Mouse (Mus musculus) hindbrain, embryonic 10.5 days (tissue): ENCODE results near the gene Mgrn1. TPM values are rescaled to one million over a fixed set of nuclear protein-coding genes. Genes with fewer than 3 reads are reported as not detected.
A peak's percentile ranks its signal among the peaks of the same experiment; 100 is the strongest.

ENCODE experiments used
- DNase-seq: peaks from one replicate; pipeline ENCODE4 v3.0.0-alpha.2; 2017; ENCODE audit warnings: low spot score
- H3K27ac ChIP-seq: fragments of 300-500 bp; sonication (generic); 2 replicates; pipeline ENCODE4 v1.5.1; 2016; ENCODE audit warnings: mild to moderate bottlenecking, moderate library complexity
- H3K27me3 ChIP-seq: fragments of 300-500 bp; sonication (generic); 2 replicates; pipeline ENCODE4 v1.6.1; 2016; ENCODE audit warnings: mild to moderate bottlenecking; ENCODE audit not compliant: poor library complexity, insufficient read depth, severe bottlenecking
- H3K36me3 ChIP-seq: fragments of 300-500 bp; sonication (generic); 2 replicates; pipeline ENCODE4 v1.6.1; 2016; ENCODE audit warnings: mild to moderate bottlenecking, moderate library complexity
- H3K4me1 ChIP-seq: fragments of 300-500 bp; sonication (generic); replicated peaks from 2 replicates; pipeline ENCODE4 v1.6.1; 2016; ENCODE audit warnings: mild to moderate bottlenecking
- H3K4me3 ChIP-seq: fragments of 300-500 bp; sonication (generic); 2 replicates; pipeline ENCODE4 v1.5.1; 2016; ENCODE audit warnings: mild to moderate bottlenecking, moderate library complexity
- H3K9me3 ChIP-seq: fragments of 300-500 bp; sonication (generic); 2 replicates; pipeline ENCODE4 v1.6.1; 2016; ENCODE audit warnings: mild to moderate bottlenecking, moderate library complexity
- WGBS: fragments of 180-500 bp; shearing (Covaris S2); methylation state at CpG from one replicate; pipeline ENCODE4 v1.1.7; 2016; 5-methylcytosine and 5-hydroxymethylcytosine counted together
- polyA plus RNA-seq: library from polyadenylated mRNA; unstranded; fragments of >200 nt; fragmentation: Nextera tagmentation; extraction: Ambion mirVana; gene quantifications from 2 replicates; pipeline ENCODE4 v1.2.1, GENCODE M21; 2016

The Mgrn1 gene
- polyA plus RNA-seq, 1 experiment from 2014 or later, result 80.8 TPM

- peak overlapping the region; percentile 91 for H3K4me3 ChIP-seq
- H3K36me3 ChIP-seq, result peaks cover 80% of the 10 kb centered on the region
Measured at GRCm38 (mm10) chr16:4940311-4940850, 54.3 kb downstream of the Mgrn1 start.

GRCm38 (mm10) chr16:4941016-4941415 is 55.0 kb downstream of the Mgrn1 start:
- Histone ChIP-seq H3K4me1 (peaks cover 22% of the 10 kb centered on the region), H3K27ac (no peak overlapping the region), H3K4me3 (no peak overlapping the region), H3K27me3 (no peaks in the 10 kb centered on the region), H3K36me3 (peaks cover 79% of the 10 kb centered on the region), H3K9me3 (no peaks in the 10 kb centered on the region)
- DNase-seq, result no peak

More at GRCm38 (mm10) chr16:4940311-4940850, 54.3 kb downstream of the Mgrn1 start:
- 89% methylated on average over 10 of the region's 10 CpGs for WGBS
- Histone ChIP-seq H3K27ac (no peak overlapping the region), H3K9me3 (no peaks in the 10 kb centered on the region), H3K27me3 (no peaks in the 10 kb centered on the region), H3K4me1 (peaks cover 22% of the 10 kb centered on the region)
- no peak for DNase-seq

DNA sequence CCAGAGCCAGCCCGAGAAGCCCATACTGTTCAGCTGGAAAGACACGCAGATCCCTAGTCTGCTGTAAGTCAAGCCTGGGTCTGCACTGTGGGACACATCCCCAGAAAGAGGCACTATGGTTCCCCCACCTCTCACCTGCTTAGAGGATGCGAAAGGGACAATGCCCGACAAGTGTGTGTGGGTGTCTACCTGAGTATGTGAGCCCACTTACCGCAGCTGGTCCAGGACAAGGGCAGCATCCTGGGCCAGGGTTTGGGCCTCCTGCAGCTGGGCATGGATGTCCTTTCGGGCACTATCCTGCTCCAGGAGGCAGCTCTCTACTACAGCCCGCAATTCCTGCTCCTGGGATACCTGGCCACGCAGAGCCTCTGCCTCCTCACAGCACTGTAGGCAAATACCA is 56.8 kb downstream of the Mgrn1 start:
- no peak overlapping the region for H3K4me3 ChIP-seq
- peaks cover 22% of the 10 kb centered on the region for H3K4me1 ChIP-seq
- no peaks in the 10 kb centered on the region for H3K9me3 ChIP-seq
- H3K27ac ChIP-seq, result no peak overlapping the region
- 91% methylated on average over 8 of the region's 8 CpGs for WGBS
- H3K27me3 ChIP-seq, result no peaks in the 10 kb centered on the region
- H3K36me3 ChIP-seq, result peaks cover 79% of the 10 kb centered on the region
- DNase-seq, result no peak

DNA sequence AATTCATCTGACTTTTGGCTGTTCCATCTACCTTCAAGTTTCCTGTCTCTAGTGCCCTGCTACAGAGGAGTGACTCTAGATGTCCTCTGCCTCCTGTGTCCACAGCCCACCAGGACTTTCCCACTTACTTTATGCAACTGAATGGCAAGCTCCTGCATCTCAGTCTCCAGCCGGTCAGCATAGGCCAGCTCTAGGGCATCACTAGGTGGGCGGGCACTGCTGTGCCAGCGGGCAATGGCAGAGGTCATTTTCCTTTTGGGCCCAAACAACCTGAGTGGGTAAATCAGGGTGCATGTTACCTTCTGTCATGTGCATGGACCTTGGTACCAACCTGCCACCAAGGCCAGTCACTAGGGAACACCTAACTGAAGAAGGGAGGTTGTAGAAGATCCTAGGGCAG is 57.4 kb downstream of the Mgrn1 start:
- Histone ChIP-seq H3K36me3 (peaks cover 85% of the 10 kb centered on the region), H3K4me1 (peaks cover 19% of the 10 kb centered on the region), H3K27me3 (no peaks in the 10 kb centered on the region), H3K27ac (no peak overlapping the region), H3K4me3 (no peak overlapping the region), H3K9me3 (no peaks in the 10 kb centered on the region)
- WGBS, result 96% methylated on average over 3 of the region's 3 CpGs
- DNase-seq, result no peak

DNA sequence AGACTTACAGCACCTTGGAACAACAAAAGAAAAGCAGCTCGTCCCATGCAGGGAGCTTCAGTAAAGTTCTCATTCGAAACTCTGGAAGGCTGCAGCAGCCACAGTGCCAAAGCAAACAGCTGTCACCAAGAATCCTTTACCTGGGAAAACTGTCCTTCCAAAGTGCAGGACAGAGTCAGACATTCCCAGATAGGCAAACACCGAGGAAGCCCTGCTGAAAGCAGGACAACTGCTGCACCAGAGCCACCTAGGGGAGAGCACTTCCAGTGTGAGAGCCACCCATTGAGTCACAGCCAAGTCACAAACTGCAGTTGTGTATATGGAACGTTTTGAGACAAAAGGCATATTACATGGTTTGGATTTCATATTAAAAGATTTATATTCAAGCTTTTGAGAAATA is 59.4 kb downstream of the Mgrn1 start:
- Histone ChIP-seq H3K27me3 (no peaks in the 10 kb centered on the region), H3K4me3 (no peak overlapping the region), H3K9me3 (no peaks in the 10 kb centered on the region), H3K36me3 (peaks cover 91% of the 10 kb centered on the region), H3K4me1 (peaks cover 3% of the 10 kb centered on the region), H3K27ac (no peak overlapping the region)
- WGBS, result 81% methylated on average over 4 of the region's 4 CpGs
- no peak for DNase-seq

DNA sequence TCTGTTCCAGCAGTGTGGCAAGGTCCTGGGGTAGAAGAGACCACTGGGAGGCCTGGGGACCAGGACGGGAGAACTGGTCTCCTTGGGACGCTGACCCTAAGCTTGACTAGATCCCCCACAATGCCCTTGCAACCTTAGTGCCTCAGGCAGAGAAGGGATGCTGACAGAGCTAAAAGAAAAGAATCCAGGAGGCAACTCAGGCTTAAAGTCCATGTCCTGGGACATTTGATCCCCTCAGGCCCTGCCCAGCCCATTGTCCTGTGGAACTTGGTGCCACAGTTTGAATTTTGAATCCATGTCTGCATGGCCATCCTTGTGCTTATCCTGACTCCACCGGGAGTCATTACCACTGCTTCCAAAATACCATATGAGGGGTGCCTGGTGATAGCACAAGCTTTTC is 60.1 kb downstream of the Mgrn1 start:
- Histone ChIP-seq H3K36me3 (peaks cover 91% of the 10 kb centered on the region), H3K4me3 (no peak overlapping the region), H3K9me3 (no peaks in the 10 kb centered on the region), H3K4me1 (no peaks in the 10 kb centered on the region), H3K27ac (no peak overlapping the region), H3K27me3 (no peaks in the 10 kb centered on the region)
- DNase-seq, result no peak
- 93% methylated on average over 3 of the region's 3 CpGs for WGBS

- Histone ChIP-seq H3K27me3 (no peaks in the 10 kb centered on the region), H3K4me1 (no peaks in the 10 kb centered on the region), H3K9me3 (no peaks in the 10 kb centered on the region), H3K27ac (no peak overlapping the region), H3K4me3 (no peak overlapping the region), H3K36me3 (peaks cover 91% of the 10 kb centered on the region)
- no peak for DNase-seq
- WGBS, result 91% methylated on average over 4 of the region's 4 CpGs
Measured at GRCm38 (mm10) chr16:4947378-4947777, 61.3 kb downstream of the Mgrn1 start.

DNA sequence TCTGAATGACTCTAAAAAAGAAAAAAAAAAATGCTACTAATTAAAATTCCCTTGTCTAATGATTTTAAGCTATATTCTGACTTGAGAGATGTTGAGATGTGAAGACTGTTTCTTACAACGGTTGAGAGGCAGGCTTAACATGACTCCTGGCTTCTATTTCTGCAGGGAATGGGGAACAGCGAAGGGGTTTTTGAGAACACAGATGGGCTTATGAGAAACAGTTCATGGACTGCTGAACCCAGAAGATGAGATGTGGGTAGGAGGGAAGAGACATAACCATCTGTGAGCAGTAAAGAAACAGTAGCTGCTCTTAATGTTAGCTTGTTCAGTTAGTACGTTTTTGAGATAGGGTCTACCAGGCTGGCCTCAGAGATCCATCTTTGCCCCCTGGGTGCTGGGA is 70.6 kb downstream of the Mgrn1 start:
- no peaks in the 10 kb centered on the region for H3K27me3 ChIP-seq
- H3K4me3 ChIP-seq, result no peak overlapping the region
- no peak overlapping the region for H3K27ac ChIP-seq
- DNase-seq, result no peak
- WGBS, result 93% methylated on average over 3 of the region's 3 CpGs
- peaks cover 85% of the 10 kb centered on the region for H3K36me3 ChIP-seq
- no peaks in the 10 kb centered on the region for H3K4me1 ChIP-seq
- H3K9me3 ChIP-seq, result no peaks in the 10 kb centered on the region

DNA sequence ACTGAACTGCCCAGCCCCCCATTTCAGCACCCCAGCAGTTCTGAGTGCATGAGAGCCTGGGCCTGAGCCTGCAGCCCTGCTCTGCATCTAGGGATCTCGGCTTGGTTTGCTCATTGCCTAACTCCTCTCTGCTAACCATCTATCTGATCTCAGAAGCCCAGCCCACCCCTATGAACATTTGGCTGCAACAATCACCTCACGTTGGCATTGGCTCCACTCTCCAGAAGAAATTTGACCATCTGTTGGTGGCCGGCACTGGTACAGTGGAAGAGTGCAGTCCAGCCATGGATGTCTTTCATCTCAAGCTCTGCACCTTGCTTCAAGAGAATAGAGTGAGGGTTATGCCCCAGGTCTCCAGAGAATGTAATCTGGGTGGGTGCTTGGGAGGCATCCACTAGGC is 71.4 kb downstream of the Mgrn1 start:
- WGBS, result 90% methylated on average over 3 of the region's 3 CpGs
- Histone ChIP-seq H3K27ac (no peak overlapping the region), H3K9me3 (no peaks in the 10 kb centered on the region), H3K4me1 (peaks cover 4% of the 10 kb centered on the region; the same call in 1 of the 2 replicates), H3K4me3 (no peak overlapping the region), H3K27me3 (no peaks in the 10 kb centered on the region), H3K36me3 (peaks cover 76% of the 10 kb centered on the region)
- no peak for DNase-seq

DNA sequence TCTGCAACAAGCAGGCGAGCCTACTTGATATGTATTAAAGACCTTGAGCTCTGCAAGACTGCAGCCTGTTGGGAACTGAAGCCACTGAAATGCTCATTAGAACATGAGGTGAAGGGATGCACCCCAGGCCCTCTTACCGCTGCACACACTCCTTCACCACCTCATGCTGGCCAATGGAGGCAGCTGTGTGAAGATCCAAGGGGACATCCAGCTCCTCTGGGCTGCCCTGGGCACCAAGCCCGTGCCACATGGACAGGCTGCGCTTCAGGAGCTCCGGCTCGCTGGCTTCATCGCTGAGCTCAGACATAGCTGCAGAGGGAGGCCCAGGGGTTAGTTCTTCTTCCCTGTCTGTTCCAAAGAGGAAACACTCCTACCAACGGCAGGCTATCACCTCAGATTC is 74.2 kb downstream of the Mgrn1 start:
- Histone ChIP-seq H3K27me3 (no peaks in the 10 kb centered on the region), H3K4me1 (peaks cover 24% of the 10 kb centered on the region), H3K27ac (no peak overlapping the region), H3K4me3 (no peak overlapping the region), H3K9me3 (no peaks in the 10 kb centered on the region), H3K36me3 (peaks cover 48% of the 10 kb centered on the region)
- WGBS, result 93% methylated on average over 8 of the region's 8 CpGs
- no peak for DNase-seq

GRCm38 (mm10) chr16:4963346-4963745 is 77.3 kb downstream of the Mgrn1 start:
- no peaks in the 10 kb centered on the region for H3K9me3 ChIP-seq
- peak overlapping the region; percentile 88 for H3K27ac ChIP-seq
- peaks cover 18% of the 10 kb centered on the region for H3K36me3 ChIP-seq
- no peaks in the 10 kb centered on the region for H3K27me3 ChIP-seq
- H3K4me3 ChIP-seq, result peak overlapping the region; percentile 78
- no peak for DNase-seq
- WGBS, result 44% methylated on average over 9 of the region's 9 CpGs
- peaks cover 29% of the 10 kb centered on the region for H3K4me1 ChIP-seq

DNA sequence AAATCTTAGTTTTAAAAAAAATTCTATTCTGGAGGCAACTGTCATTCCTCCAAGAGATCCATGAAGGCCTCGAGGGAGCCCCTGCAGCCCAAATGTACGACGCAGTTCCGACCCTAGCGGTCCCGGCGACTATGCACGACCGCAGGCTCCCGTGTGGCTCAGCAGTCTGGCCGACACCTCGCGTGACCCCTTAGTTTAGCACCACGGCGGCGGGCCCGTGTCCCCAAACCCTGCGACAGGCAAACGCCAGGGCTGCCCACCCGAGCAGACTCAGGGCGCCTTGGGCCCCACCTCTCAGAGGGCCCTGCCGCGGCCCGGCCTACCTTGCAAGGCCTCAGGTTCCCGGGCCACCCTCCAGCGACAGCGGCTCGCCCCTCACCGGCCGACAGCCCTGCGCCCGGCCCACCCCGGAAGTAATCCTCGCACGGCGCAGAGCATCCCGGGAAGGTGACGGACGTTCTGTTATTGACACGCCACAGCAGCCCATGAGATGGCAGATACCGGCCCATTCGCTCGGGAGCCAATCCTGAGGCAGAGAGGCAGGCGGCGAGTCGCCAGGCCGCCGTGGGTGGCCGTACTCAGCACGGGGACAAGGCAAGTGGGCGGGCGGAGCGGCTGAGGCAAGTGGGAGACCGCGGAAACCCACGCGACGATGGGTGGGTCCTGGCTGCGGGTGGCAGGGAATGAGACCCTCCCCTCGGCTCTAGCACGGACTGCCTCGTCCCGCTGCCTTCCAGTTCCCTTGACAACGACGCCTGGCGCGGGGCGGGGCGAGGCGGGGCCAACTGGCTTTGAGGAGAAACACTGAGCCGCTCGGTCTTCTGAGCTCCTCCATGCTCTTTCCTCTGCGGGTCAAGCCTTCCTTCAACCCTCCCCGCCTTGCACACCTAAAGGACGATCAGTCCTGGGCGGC is 78.0 kb downstream of the Mgrn1 start, which contains the start of gene Anks3:
Gene Anks3, minus strand, starts transcription at position 409 of the 913 bp plus-strand sequence.
- no peaks in the 10 kb centered on the region for H3K9me3 ChIP-seq
- peak within 1 kb of the TSS; percentile 78 for H3K4me3 ChIP-seq
- peak within 1 kb of the TSS; percentile 88 for H3K27ac ChIP-seq
- peaks cover 19% of the 10 kb centered on the region for H3K36me3 ChIP-seq
- peak; percentile 96 for DNase-seq
- under 1% methylated on average over 76 of the region's 76 CpGs for WGBS
- H3K4me1 ChIP-seq, result peaks cover 29% of the 10 kb centered on the region
- H3K27me3 ChIP-seq, result no peaks in the 10 kb centered on the region

- Histone ChIP-seq H3K4me3 (peak overlapping the region; percentile 78), H3K36me3 (peaks cover 14% of the 10 kb centered on the region), H3K9me3 (no peaks in the 10 kb centered on the region), H3K4me1 (peaks cover 29% of the 10 kb centered on the region), H3K27ac (peak overlapping the region; percentile 88), H3K27me3 (no peaks in the 10 kb centered on the region)
- DNase-seq, result no peak
- 24% methylated on average over 13 of the region's 13 CpGs for WGBS
Measured at GRCm38 (mm10) chr16:4964731-4965391, 78.8 kb downstream of the Mgrn1 start.
